Mouse (Mus musculus) kidney, postnatal 14 days (tissue): ENCODE data around the gene Gm20708.
"Not testable (repeated sequence)": the region's sequence is repeated elsewhere in the genome, so short reads cannot be mapped to it uniquely, and the experiment has no call there.

Experiments
- DNase-seq: peaks from one replicate; pipeline ENCODE4 v3.0.0; 2022; ENCODE audit warnings: mixed read lengths

Gene Gm20708

DNA sequence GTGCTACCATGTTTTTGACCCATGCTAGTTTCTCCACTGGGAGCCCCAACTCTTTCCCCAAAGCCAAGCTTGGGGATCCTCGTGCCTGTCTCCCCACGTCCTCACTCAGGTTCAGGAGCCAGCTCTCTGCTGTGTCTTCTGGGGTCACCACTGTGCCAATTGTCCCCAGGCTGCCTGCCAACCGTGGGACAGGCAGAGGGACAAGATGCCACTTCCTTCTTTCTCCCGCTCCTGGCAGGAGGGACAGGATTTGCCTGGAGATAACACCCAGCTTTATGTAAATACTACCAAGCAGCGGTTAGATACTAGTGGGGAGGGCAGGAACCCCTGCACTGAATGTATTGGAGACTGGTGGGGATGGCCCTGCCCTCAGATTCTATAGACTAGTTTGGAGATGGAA is 4.4 kb downstream of the Gm20708 start:
- no peak for DNase-seq

DNA sequence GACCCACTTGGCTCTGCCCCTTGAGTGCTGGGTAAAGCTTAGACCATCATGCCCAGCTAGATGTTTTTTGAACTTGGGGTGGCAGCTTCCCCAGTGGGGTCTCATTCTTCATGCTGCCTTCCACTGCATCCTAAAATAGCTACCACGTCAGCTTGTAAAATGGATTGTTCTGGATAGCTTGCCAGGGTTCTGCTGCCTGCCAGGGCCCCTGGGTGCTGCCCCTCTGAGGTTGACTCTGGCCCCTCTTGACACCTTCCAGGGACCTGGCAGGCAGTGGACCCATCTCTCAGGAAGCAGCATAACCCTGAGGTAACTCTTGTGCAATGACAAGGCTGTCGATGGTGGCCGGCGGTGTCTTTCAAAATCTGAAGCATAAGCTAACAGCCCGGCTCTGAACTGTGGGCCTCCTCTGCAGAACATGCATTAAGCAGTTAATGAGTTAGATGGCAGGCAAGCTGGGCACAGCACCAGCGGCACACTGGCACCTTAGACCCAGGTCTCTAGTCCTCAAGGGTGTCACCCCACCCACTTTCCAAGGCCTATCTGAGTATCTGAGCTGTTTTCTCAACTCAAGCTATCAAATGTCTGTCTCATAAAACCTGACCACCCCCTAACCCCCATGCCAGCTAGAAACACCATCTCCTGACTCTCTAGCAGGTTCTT is 5.4 kb downstream of the Gm20708 start:
- DNase-seq: no peak

DNA sequence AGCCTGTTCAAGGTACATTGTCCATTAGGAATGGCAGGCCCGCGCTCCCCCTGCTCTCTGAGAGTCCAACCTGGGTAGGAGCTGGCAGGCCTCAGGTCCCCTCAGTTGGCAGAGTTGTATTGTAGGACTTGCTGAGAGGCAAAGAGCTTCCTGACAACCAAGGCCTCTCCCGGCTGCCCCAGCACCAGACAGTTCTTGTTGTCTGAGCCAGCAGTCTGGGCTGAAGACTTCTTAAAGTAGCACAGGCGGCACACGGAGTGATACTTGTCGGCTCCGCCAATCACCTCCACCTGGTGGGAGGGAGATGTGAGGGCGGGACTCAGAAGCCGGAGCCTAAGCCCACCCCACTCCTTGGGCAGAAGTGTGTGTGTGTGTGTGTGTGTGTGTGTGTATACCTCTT is 6.4 kb downstream of the Gm20708 start:
- not testable (repeated sequence) for DNase-seq

DNA sequence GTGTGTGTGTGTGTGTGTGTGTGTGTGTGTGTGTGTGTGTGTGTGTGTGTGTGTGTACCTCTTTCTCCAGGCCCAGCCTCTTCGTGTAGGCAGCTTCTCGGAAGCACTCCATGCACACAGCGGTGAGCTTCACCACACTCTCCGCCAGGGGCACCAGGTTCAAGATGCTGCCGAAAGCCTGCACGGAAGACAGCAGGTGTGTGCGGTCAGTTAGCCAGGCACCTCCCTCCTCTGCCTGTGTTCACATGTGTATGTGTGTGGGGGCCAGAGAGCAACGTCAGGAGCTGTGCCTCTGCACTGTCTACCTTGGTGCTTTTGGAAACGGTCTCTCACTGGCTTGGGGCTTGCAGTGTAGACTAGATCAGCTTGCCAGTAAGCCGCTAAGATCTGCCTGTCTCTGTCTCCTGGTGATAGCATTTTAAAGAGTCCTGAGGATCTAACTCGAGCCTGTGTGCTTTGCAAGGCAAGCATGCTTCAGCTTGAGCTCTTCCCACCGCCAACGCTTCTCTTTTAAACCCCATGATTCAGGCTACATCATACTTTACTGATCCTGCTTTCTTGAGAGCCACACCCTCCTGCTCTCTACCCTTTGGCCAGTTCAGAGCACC is 7.0 kb downstream of the Gm20708 start:
- no peak for DNase-seq

DNA sequence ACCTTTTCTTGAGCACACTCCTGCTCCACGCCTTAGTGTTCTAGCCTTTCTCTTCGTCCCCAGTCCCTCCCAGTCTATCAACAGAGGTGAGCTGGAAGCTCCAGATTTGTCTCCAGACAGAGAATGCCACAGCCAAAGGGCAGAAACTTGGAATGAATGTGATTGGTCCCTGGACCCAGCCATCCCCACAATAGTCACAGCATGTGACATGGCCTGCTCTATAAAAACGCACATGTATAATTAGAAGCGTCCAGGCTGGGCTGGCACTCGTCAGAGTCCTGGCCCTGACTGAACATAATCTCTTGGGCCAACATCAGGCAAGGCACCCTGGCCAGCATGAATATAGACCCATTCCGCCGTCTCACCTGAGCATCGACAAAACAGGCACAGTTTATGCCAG is 9.6 kb downstream of the Gm20708 start:
- no peak for DNase-seq

DNA sequence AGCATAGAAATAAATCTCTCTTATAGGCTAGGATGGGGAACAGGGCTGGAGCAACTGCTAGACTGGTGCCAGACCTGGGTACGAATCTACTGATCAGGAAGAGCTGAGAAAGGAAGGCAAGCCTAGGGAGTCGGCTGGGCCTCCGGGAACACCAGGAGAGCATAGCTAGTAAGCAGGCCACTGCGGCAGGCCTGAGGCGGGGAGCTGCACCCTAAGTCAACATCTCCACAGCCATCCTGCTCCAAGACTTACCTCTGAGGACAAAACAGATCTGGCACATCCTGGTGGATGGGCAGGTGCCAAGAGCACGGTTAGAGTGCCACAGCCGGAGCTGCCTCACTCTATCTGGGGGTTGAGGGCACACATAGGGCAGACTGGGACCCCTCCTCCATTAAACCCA is 10.7 kb downstream of the Gm20708 start:
- DNase-seq: no peak

DNA sequence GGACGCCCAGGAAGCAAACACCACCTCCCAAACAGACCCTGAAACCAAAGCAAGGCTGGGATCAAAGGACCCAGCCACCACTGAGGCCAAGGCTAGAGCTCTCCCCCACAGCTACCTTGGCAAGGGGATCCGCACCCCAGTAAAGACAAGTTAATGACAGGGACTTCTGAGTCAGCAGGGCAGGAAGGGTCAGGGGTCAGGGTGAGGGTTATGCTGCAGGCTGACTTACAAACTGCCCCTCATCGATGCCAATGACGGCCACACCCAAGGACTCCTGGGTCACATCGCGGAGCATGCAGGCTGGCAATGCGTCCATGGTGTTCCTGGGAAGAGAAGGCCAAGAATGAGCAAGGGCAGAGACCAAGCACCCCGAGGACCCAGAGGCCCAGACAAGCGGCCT is 12.4 kb downstream of the Gm20708 start:
- no peak for DNase-seq

DNA sequence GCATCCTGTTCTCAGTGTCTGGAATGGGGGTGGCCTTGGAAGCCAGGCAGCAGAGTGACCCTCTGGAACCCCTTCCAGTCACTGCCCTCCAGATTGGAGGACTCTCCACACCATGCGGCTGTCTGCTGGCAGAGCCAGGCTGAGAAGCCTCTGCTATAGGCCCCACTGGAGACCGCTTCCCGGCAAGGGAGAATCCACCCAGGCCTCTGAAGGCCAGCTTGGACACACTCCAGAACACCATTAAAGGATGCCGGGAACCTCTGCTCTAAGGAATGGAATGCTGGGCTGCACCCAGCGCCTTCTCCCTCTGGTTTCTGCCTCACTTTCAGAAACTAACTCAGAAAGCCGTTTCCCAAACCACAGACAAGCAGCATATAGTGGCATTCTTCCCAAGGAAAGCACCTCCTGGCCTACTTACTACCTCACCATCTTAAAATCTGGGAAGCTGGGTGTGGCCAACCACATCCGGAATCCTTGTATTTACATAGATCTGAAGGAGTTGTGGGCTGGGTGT is 13.3 kb downstream of the Gm20708 start:
- peak; percentile 62 for DNase-seq

DNA sequence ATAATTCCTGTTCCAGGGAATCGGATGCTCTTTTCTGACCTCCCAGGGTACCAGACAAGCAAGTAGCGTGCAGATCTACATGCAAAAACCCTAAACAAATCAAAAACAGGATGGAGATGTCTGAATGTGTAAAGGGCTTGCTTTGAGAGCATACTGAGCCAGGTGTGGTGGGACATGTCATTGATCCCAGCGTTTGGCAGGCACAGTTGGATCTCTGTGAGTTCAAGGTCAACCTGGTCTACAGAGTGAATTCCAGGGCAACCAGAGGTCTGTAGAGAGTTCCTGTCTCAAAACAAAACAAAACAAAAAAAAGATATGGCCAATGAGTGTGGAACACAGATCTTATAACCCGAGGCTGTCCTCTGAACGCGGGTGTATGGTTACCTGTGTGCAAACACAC is 13.9 kb downstream of the Gm20708 start:
- no peak for DNase-seq

DNA sequence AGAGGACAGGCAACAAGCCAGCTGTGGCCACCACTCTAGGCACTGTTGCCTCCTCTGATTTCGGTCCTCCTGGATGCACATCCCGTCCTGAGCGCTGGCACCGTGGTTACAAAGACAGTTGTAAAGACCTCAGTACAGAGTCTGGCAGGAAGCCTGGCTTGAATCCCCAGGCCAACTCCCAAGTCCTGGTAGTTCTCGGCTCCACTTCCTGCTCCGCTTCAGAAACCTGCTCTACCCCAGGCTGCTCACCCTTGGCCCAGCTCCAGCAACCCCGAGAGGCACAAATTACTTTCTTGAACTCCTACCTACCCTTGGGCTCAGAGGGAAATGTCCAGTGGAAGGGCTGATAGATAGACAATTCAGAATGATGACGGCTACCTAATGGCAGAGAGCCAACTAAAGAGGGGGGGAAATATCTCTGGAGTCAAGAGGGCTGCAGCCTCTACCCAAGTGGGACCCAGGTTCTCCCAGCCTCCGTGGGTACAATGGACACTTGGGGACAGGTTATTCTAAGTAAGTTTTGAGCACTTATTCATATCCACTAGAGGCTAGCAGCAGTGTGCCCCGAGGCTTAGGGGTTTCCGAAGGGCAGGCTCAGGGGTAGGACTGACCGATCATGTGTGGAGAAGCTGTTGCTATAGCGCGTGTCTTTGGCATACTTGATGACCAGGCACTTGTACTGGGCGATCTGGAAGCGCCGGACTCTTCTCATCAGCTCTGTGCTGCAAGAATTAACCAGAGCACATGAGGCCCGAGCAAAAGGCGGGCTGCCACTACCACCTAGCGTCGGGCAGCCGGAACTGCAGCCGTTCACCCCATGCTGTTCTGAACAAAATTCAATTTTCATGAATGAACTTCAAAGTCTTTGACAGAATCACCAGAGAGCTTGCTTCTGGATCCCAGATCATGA is 14.8 kb downstream of the Gm20708 start:
- DNase-seq: peak; percentile 90

DNA sequence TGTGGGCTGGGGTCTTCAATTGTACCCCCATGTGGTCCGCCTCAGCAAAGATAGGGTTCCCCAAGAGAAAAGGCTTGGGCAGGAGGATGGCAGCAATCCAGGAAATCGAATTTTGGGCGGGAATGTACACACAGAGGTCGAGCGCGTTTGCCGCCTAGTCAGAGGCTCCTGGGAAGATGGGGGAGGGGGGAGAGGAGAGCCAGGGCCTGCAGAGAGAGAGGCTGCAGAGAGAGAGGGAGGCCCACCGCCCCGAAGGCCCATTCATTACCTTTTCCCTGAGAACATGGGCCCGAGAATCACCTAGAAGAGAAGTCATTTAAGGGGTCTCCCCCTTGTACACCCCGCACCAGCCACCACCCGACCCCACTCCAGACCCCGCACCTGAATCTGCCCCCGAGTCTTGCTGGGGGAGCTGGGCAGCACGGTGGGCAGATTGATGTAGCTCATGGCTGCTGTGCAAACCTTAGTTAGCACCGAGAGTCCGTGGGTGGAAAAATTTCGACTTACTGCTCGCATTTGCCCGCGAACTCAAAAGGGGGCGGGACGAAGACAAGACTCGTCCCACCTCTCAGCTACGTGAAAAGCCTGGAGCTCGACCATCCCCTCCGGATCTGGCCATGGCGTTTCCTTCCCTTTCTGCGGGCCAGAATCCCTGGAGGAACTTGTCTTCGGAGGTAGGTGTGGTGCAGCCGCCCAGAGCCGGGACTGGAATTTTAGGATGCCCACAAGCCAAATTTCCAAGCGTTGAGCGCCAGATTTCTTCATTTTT is 16.0 kb downstream of the Gm20708 start, which contains the start of the genes Afmid and Tk1:
Afmid (plus strand) TSS at position 592 of the 769 bp plus-strand sequence.
Tk1 (minus strand) TSS at position 760 of the 769 bp plus-strand sequence.
- peak; percentile 91 for DNase-seq

DNA sequence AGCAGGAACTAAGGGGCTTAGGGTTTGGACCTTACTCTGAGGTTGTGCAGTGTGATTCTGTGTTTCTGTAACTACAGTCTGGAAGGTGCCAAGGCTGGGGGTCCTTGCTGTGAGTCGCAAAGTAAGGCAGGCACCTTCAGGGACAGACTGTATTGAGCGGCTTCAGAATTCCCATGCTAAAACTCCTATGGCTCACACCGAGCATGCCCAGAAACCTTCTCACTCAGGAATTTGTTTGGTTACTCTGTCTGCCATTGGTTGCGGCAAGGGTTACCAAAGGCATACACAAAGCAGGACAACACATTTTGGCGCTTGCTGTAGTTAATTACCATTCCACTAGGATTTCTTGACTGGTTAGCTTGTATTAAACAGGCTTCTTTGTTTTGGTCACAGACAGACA is 16.7 kb downstream of the Gm20708 start:
- peak; percentile 51 for DNase-seq

DNA sequence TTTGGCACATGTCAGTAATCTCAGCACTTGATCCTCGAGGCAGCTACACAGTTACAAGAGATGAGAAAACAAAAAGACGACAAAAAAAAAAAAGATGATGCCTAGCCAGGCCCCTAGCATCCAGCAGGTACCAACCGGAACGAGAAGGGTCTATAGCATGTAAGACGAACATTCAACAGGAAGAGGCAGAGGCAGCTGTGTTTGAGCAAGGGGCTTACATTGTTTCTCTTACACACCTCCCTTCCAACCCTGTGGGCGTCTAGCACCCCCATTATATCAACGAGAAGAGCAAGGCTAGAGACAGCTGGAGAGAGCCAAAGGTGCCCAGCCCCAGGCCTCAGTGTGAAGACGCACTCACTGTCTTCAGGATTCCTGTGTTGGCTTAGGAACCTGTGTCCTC is 17.4 kb downstream of the Gm20708 start:
- no peak for DNase-seq

DNA sequence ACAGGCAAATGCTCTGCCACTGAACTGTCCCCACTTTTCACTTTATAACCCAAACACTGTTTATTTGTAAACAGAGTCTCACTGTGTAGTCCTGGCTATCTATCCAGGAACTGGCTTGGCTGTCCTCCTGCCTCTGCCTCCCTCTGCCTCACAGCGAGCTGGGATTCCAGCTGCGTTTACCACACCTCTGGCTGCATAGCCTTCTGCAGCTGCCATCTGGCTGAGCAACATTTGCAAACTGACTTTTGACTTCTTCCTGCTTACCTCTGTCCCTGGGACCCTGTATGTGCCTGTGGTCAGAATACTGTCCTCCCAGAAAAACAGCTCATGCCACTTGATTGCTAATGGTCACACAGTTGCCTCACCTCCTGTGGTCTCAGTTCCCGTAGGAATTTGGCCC is 17.9 kb downstream of the Gm20708 start:
- DNase-seq: no peak

DNA sequence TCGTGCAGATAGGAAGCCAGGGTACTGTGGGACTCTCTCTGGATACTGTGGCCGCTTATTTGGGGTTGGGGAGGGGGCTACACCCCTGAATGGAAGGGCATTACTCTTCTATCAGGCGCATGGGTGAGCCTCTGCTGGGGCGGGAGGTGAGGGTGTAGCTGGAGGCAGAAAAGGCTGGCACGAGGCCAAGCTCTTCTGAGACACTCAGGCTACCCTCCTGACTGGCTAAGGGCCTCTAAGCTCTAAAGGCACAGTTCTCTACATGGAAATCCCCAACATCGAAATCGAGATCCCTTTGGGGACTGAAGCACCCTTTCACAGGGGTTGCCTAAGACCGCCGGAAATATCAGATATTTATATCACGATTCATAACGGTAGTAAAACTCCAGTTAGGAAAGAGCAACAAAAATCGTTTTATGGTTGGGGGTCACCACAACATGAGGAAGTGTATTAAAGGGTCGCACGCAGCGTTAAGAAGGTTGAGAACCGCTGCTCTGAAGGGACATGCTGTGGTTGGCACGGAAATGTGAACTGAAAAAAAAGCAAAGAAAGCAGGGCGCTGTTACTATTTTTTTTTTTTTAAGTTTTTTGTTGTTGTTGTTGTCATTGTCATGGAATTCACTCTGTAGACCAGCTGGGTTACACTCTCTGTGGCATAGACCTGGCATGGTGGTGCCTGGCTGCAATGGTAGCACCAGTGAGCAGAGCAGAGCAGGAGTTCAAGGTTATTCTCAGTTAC is 18.9 kb downstream of the Gm20708 start:
- peak; percentile 71 for DNase-seq

DNA sequence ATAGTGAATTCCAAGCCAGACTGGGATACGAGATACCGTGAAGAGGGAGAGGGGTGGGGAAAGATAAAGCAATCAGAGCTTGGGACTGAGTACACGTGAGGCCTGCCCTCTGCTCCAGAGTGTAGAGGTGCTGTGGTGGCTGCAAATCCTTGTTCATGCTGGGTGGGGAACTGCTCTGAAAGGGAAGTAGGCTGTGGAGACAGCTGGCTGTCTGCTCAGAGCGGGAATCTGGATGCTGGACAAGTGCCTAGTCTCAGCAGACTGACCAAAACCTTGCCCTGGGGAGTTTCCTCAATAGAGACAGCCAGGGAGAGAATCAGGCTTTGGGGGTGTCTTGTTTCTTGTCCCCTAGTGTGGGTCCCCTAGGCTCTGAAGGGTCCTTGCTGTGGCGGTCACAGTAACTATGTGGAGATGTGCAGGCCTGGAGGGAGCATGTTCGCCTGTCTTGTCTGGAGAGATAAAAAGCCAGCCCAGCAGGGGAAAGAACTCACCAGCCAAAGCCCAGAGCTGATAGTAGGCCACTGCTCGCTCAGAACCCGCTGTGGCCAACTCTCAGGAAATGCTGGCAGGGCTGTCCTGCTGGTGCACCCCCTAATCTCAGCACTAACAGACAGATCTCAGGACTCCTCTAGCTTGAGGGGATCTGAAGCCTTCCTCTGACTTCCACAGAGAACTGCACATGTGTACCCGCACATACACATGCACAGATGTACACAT is 19.6 kb downstream of the Gm20708 start:
- peak; percentile 72 for DNase-seq

DNA sequence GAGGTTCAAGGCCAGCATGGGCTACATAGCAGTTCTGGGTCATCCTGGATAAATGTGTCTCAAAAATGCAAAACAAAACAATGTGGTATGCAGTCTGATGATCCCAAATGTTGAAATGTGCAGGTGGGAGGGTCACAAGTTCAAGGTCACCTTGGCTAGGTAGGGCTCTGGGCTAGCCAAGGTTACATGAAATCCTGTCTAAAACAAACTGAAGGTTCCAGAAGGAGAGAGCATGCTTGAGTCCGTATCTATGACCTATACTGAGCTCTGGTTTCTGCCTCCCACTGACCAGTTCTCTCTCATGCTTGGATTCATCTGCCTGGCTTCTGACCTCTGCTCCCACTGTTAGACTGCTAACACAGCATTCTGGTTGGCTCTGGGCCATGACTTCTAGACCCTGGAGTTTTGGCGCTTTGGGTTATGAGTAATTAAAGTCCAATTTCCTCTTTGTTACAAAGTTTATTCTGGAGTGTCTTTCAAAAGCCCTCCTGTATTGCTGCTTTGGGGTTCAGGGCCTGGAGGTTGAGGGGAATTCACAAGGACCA is 20.3 kb downstream of the Gm20708 start:
- peak; percentile 93 for DNase-seq

DNA sequence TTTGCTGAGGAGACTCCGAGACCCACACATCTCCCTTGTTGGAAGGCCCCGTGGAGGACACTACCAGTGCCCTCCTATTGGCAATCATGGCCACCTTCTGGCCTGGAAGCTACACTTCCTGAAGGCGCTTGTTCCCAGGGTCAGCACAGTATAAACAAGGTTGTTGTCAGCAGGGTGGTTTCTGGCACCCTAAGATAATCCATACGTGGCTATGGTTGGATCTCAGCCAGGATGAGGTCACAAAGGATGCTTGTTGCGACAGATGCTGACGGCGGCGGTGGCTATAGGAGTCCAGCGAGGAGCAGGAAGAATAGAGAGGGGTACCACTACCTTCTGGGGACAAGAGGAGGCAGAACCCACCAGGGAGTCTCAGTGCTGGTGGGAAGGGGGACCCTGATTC is 20.9 kb downstream of the Gm20708 start:
- no peak for DNase-seq

DNA sequence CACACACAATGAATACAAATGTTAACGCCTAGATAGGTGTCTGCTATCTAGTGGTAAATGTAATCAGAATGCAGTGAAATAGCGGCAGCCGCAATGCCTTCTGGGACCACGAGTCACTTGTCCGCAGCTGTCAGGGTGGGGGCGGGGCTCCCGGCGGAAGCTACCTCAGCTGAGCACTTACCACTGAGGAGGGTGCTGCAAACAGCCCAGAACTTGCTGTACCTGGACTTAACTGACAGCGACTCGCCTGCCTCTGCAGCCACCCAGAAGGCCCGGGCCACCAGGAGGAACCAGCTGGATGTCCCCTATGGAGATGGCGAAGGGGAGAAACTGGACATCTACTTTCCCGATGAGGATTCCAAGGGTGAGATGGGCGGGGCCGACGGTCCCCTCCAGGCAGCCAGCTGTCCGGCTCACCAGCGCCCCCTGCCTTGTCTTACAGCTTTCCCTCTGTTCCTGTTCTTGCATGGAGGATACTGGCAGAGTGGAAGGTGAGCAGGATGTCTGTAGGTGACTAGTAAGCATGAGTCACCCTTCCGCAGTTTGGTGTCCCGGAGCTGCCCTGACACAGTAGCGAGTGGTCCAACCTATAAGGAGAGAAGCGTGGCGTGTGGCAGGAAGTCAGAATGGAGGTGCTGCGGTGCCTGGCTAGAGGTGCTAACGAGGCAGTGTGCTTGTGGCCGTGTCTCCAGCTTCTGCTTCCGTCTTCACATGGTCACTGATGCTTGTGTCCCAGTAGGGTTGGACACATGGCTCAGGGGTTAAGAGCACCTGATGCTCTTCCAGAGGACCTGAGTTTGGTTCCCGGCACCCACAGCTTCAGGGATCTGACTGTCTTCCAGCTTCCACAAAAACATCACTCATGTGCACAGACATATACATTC is 22.9 kb downstream of the Gm20708 start:
- peak; percentile 71 for DNase-seq

DNA sequence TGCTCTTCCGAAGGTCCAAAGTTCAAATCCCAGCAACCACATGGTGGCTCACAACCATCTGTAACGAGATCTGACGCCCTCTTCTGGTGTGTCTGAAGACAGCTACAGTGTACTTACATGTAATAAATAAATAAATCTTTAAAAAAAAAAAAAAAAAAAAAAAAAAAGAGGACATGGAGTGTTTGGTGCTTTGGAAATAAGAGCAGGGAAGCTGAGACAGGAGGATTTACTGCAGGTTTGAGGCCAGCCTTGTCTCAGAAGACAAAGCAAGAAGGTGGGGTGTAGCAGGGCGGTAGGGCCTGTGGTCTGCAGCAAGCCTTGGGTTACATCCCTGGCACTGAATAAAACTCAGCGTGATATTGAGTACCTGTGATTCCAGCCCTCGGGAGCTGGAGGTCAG is 24.0 kb downstream of the Gm20708 start:
- not testable (repeated sequence) for DNase-seq
